Mouse (Mus musculus) liver, adult 2 months (tissue): ENCODE measurements around the gene Nlrp6.

Source experiments
- CTCF ChIP-seq: fragments of 200-500 bp; IDR thresholded peaks from 2 replicates; pipeline ENCODE4 v1.5.1; 2011; ENCODE audit warnings: low read depth, low read length, control low read depth
- POLR2A ChIP-seq: fragments of 200-500 bp; IDR thresholded peaks from 2 replicates; pipeline ENCODE4 v1.6.1; 2011; ENCODE audit warnings: low read length, control low read depth; ENCODE audit not compliant: insufficient read depth; ENCODE audit errors: extremely low read depth

DNA sequence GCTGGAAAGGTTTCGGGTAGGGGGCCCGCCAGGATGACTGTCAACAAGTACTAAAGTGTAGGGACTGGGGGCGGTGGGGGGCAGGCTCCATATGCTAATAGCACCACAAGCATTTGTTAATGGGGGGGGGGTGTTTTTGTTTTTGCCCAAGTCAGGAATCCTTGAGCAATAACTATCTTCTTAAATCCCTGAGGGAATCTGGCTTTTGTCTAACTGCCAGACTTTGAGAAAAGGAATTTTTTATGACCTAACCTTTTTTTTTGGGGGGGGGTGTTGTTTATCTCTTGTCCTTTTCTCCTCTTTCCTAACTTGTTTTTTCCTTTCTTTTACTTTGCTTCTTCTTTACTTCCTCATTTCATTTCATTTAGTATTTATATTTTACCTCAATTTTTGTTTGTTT is 54.8 kb downstream of the Nlrp6 start:
- TF ChIP-seq CTCF = no peak
- no peak for TF ChIP-seq POLR2A
